In genomic region chr7:141195754-141196153, GRCm38 (mm10) we compare ENCODE assay signal across 14 mouse cellular contexts. TPM values are rescaled to one million over a fixed set of nuclear protein-coding genes. Genes with fewer than 3 reads are reported as not detected.
DNase-seq lines count a peak whose midpoint lies in the region; ATAC-seq and TF ChIP-seq lines count a peak whose summit lies in the region.
"Had no signal": no experiment of that assay in that cellular context is flagged by ENCODE, and none has a peak within 500 bp of the region (broad histone marks: within the 10 kb centered on the region; RNA-seq: fewer than 3 reads in every experiment).

No protein-coding gene starts in this region.

- H3K36me3 ChIP-seq in heart, embryonic 15.5 days = peaks cover 11% of the 10 kb centered on the region
- H3K36me3 ChIP-seq in heart, embryonic 11.5 days (ENCODE audit: control insufficient read depth, insufficient read depth, low read length) = peaks cover 4% of the 10 kb centered on the region
- peaks cover 29% of the 10 kb centered on the region for H3K36me3 ChIP-seq in midbrain, embryonic 10.5 days
- no peaks in the 10 kb centered on the region; the same call in 1 of the 2 replicates for H3K36me3 ChIP-seq in midbrain, embryonic 11.5 days (ENCODE audit: control insufficient read depth, insufficient read depth, low read length)
- peaks cover 17% of the 10 kb centered on the region for H3K36me3 ChIP-seq in liver, embryonic 14.5 days (replicated peaks; ENCODE audit: control insufficient read depth, insufficient read depth, low read depth)
- peaks cover 11% of the 10 kb centered on the region for H3K36me3 ChIP-seq in stomach, postnatal 0 days (ENCODE audit: control insufficient read depth, insufficient read depth, low read length)

- intact Hi-C loops in left cerebral cortex, postnatal 10 days (cut with DNase I) = no loop called here

- 96% methylated on average over 2 of the region's 2 CpGs for WGBS in heart, embryonic 15.5 days
- 96% methylated on average over 2 of the region's 2 CpGs for WGBS in heart, embryonic 11.5 days (ENCODE audit: insufficient replicate concordance)
- WGBS in midbrain, embryonic 10.5 days = 94% methylated on average over 2 of the region's 2 CpGs
- WGBS in midbrain, embryonic 11.5 days = 97% methylated on average over 2 of the region's 2 CpGs
- 83% methylated on average over 2 of the region's 2 CpGs for WGBS in liver, embryonic 14.5 days (ENCODE audit: insufficient replicate concordance)
- WGBS in stomach, postnatal 0 days = 72% methylated on average over 2 of the region's 2 CpGs

- no peak overlapping the region for H3K9ac ChIP-seq in heart, embryonic 15.5 days
- H3K9ac ChIP-seq in heart, embryonic 11.5 days (ENCODE audit: low read depth, low read length) = no peak overlapping the region
- H3K9ac ChIP-seq in midbrain, embryonic 11.5 days (ENCODE audit: low read length) = no peak overlapping the region
- peak overlapping the region; percentile 56 for H3K9ac ChIP-seq in liver, embryonic 14.5 days (replicated peaks)
- no peak overlapping the region for H3K9ac ChIP-seq in stomach, postnatal 0 days (ENCODE audit: low read length)

- peaks cover 26% of the 10 kb centered on the region for H3K4me1 ChIP-seq in heart, embryonic 15.5 days (replicated peaks)
- peaks cover 16% of the 10 kb centered on the region for H3K4me1 ChIP-seq in heart, embryonic 11.5 days (ENCODE audit: control insufficient read depth, insufficient read depth, low read length)
- H3K4me1 ChIP-seq in midbrain, embryonic 10.5 days = peaks cover 42% of the 10 kb centered on the region
- peaks cover 10% of the 10 kb centered on the region for H3K4me1 ChIP-seq in midbrain, embryonic 11.5 days (ENCODE audit: control insufficient read depth, insufficient read depth, low read length)
- H3K4me1 ChIP-seq in liver, embryonic 14.5 days (replicated peaks; ENCODE audit: control insufficient read depth in 2 of 2, insufficient read depth in 2 of 2, low read length in 1 of 2) = peaks cover 50 to 55% of the 10 kb centered on the region in 2 experiments
- H3K4me1 ChIP-seq in stomach, postnatal 0 days (replicated peaks; ENCODE audit: control insufficient read depth, insufficient read depth) = peaks cover 6% of the 10 kb centered on the region; the same call in 1 of the 2 replicates

- no peaks in the 10 kb centered on the region for H3K27me3 ChIP-seq in heart, embryonic 15.5 days
- H3K27me3 ChIP-seq in heart, embryonic 11.5 days (ENCODE audit: control insufficient read depth, insufficient read depth, low read length) = no peaks in the 10 kb centered on the region
- no peaks in the 10 kb centered on the region for H3K27me3 ChIP-seq in midbrain, embryonic 10.5 days (ENCODE audit: low read depth, poor library complexity, severe bottlenecking)
- H3K27me3 ChIP-seq in midbrain, embryonic 11.5 days (ENCODE audit: control insufficient read depth, insufficient read depth, low read length) = no peaks in the 10 kb centered on the region
- H3K27me3 ChIP-seq in liver, embryonic 14.5 days (ENCODE audit: control insufficient read depth, insufficient read depth, low read length) = no peaks in the 10 kb centered on the region
- H3K27me3 ChIP-seq in stomach, postnatal 0 days (ENCODE audit: control insufficient read depth, insufficient read depth, low read length) = no peaks in the 10 kb centered on the region
- H3K27me3 ChIP-seq: Patski had no signal

- ATAC-seq in heart, embryonic 15.5 days (replicated peaks; ENCODE audit: insufficient number of reproducible peaks, insufficient read depth, low FRiP score, low read depth) = no peak
- no peak for ATAC-seq in heart, embryonic 11.5 days (replicated peaks; ENCODE audit: insufficient number of reproducible peaks, low FRiP score, low TSS enrichment)
- no peak for ATAC-seq in midbrain, embryonic 11.5 days (ENCODE audit: low FRiP score)
- ATAC-seq in liver, embryonic 14.5 days (ENCODE audit: insufficient read depth) = no peak
- ATAC-seq in stomach, postnatal 0 days (ENCODE audit: low FRiP score, low TSS enrichment) = no peak
- ATAC-seq: Patski had no signal

- no peak overlapping the region for H3K27ac ChIP-seq in heart, embryonic 15.5 days
- no peak overlapping the region for H3K27ac ChIP-seq in heart, embryonic 11.5 days (ENCODE audit: low read depth, low read length)
- no peak overlapping the region; the same call in 1 of the 2 replicates for H3K27ac ChIP-seq in midbrain, embryonic 10.5 days (replicated peaks)
- H3K27ac ChIP-seq in midbrain, embryonic 11.5 days (ENCODE audit: low read depth, low read length) = no peak overlapping the region
- peak overlapping the region; percentile 65 for H3K27ac ChIP-seq in liver, embryonic 14.5 days
- no peak overlapping the region for H3K27ac ChIP-seq in stomach, postnatal 0 days (replicated peaks)

- H3K9me3 ChIP-seq in heart, embryonic 15.5 days (replicated peaks) = no peaks in the 10 kb centered on the region
- no peaks in the 10 kb centered on the region for H3K9me3 ChIP-seq in heart, embryonic 11.5 days (replicated peaks; ENCODE audit: control insufficient read depth, low read length)
- no peaks in the 10 kb centered on the region for H3K9me3 ChIP-seq in midbrain, embryonic 10.5 days (replicated peaks)
- H3K9me3 ChIP-seq in midbrain, embryonic 11.5 days (ENCODE audit: control insufficient read depth, low read length) = no peaks in the 10 kb centered on the region
- no peaks in the 10 kb centered on the region for H3K9me3 ChIP-seq in liver, embryonic 14.5 days (ENCODE audit: control insufficient read depth, low read length)
- no peaks in the 10 kb centered on the region for H3K9me3 ChIP-seq in stomach, postnatal 0 days (ENCODE audit: control insufficient read depth, low read length)

- no peak for DNase-seq in midbrain, embryonic 10.5 days (ENCODE audit: low spot score)
- no peak for DNase-seq in midbrain, embryonic 11.5 days (ENCODE audit: low spot score, missing footprints)
- no peak for DNase-seq in liver, embryonic 14.5 days (ENCODE audit: low read depth in 3 of 3, low spot score in 3 of 3)
- DNase-seq in stomach, postnatal 0 days (ENCODE audit: low spot score) = no peak
- DNase-seq in left cerebral cortex, adult 18-20 months (ENCODE audit: low spot score in 2 of 2) = no peak
- no peak for DNase-seq in left cerebral cortex, postnatal 10 days (ENCODE audit: extremely low spot score in 1 of 2, low spot score in 2 of 2)
- DNase-seq: adrenal gland, adult 2 months; cerebellum, postnatal 25 days; gastrocnemius, postnatal 14 days; right cerebral cortex, postnatal 14 days; thymus, postnatal 4 days had no signal

- H3K4me2 ChIP-seq in heart, embryonic 15.5 days = peak overlapping the region; percentile 92; the same call in 1 of the 2 replicates
- H3K4me2 ChIP-seq in heart, embryonic 11.5 days = no peak overlapping the region
- H3K4me2 ChIP-seq in midbrain, embryonic 11.5 days = no peak overlapping the region
- H3K4me2 ChIP-seq in liver, embryonic 14.5 days (ENCODE audit: low read depth) = peak overlapping the region; percentile 90
- peak overlapping the region; percentile 90; the same call in 1 of the 2 replicates for H3K4me2 ChIP-seq in stomach, postnatal 0 days (replicated peaks; ENCODE audit: low read depth)

- H3K4me3 ChIP-seq in heart, embryonic 15.5 days = no peak overlapping the region
- no peak overlapping the region for H3K4me3 ChIP-seq in heart, embryonic 11.5 days (ENCODE audit: low read depth, low read length)
- peak overlapping the region; percentile 87 for H3K4me3 ChIP-seq in midbrain, embryonic 10.5 days
- no peak overlapping the region for H3K4me3 ChIP-seq in midbrain, embryonic 11.5 days (ENCODE audit: low read depth, low read length)
- H3K4me3 ChIP-seq in liver, embryonic 14.5 days (ENCODE audit: insufficient read depth in 1 of 2, low read depth in 2 of 2, low read length in 2 of 2) = no peak overlapping the region
- H3K4me3 ChIP-seq in stomach, postnatal 0 days (ENCODE audit: low read depth, low read length) = no peak overlapping the region

- no peak for TF ChIP-seq EP300 in liver, embryonic 14.5 days (IDR thresholded peaks at IDR 0.05; ENCODE audit: low read depth)
- TF ChIP-seq EP300 in stomach, postnatal 0 days (optimal IDR thresholded peaks at IDR 0.05) = no peak

- no peak for TF ChIP-seq CTCF in liver, embryonic 14.5 days (IDR thresholded peaks at IDR 0.05; ENCODE audit: low read depth)
- no peak for TF ChIP-seq CTCF in stomach, postnatal 0 days (IDR thresholded peaks at IDR 0.05; ENCODE audit: low read depth)

RNA-seq across cellular contexts. Expression of gene Lrrc56, which starts 1.8 kb away (rescaled TPM):
- polyA plus RNA-seq in heart, embryonic 15.5 days (2015; fragmentation: Nextera tagmentation; extraction: Ambion mirVana) = 2.7 and 4.0 TPM in 2 replicates
- polyA plus RNA-seq in heart, embryonic 11.5 days (2014; fragmentation: Nextera tagmentation; extraction: Ambion mirVana) = 1.6 TPM in 2 replicates
- 14.4 and 14.6 TPM in 2 replicates for polyA plus RNA-seq in midbrain, embryonic 10.5 days (2016; fragmentation: Nextera tagmentation; extraction: Ambion mirVana)
- polyA plus RNA-seq in midbrain, embryonic 11.5 days (2014; fragmentation: Nextera tagmentation; extraction: Ambion mirVana) = 7.5 and 8.8 TPM in 2 replicates
- polyA plus RNA-seq in liver, embryonic 14.5 days (2012; rRNA removed) = 15.3 and 20.3 TPM in 2 replicates
- polyA plus RNA-seq in liver, embryonic 14.5 days (2014; fragmentation: Nextera tagmentation; extraction: Ambion mirVana) = 10.4 and 10.9 TPM in 2 replicates
- 2.8 and 3.5 TPM in 2 replicates for polyA plus RNA-seq in stomach, postnatal 0 days (2015; fragmentation: Nextera tagmentation; extraction: Ambion mirVana)
- total RNA-seq in left cerebral cortex, adult 18-20 months (2021) = 1 to 10 TPM; 2.7 to 4.4 TPM
- total RNA-seq in left cerebral cortex, postnatal 10 days (2021) = 1 to 10 TPM; 4.7 to 4.9 TPM

RNA-seq across cellular contexts. Expression of gene Hras, which starts 1.9 kb away (rescaled TPM):
- 74.4 and 92.5 TPM in 2 replicates for polyA plus RNA-seq in heart, embryonic 15.5 days (2015; fragmentation: Nextera tagmentation; extraction: Ambion mirVana)
- polyA plus RNA-seq in heart, embryonic 11.5 days (2014; fragmentation: Nextera tagmentation; extraction: Ambion mirVana) = 73.1 and 80.9 TPM in 2 replicates
- 84.2 and 87.5 TPM in 2 replicates for polyA plus RNA-seq in midbrain, embryonic 10.5 days (2016; fragmentation: Nextera tagmentation; extraction: Ambion mirVana)
- polyA plus RNA-seq in midbrain, embryonic 11.5 days (2014; fragmentation: Nextera tagmentation; extraction: Ambion mirVana) = 86.1 and 103 TPM in 2 replicates
- polyA plus RNA-seq in liver, embryonic 14.5 days (2012; rRNA removed) = 50.8 and 66.8 TPM in 2 replicates
- polyA plus RNA-seq in liver, embryonic 14.5 days (2014; fragmentation: Nextera tagmentation; extraction: Ambion mirVana) = 84.4 and 102 TPM in 2 replicates
- polyA plus RNA-seq in stomach, postnatal 0 days (2015; fragmentation: Nextera tagmentation; extraction: Ambion mirVana) = 118 and 125 TPM in 2 replicates
- 100 to 1,000 TPM; 223 to 237 TPM for total RNA-seq in left cerebral cortex, adult 18-20 months (2021)
- 100 to 1,000 TPM; 246 to 262 TPM for total RNA-seq in left cerebral cortex, postnatal 10 days (2021)

RNA-seq across cellular contexts. Expression of gene Lmntd2, which starts 18.1 kb away (rescaled TPM):
- 0.23 and 0.58 TPM in 2 replicates for polyA plus RNA-seq in heart, embryonic 15.5 days (2015; fragmentation: Nextera tagmentation; extraction: Ambion mirVana)
- 0.46 and 0.99 TPM in 2 replicates for polyA plus RNA-seq in heart, embryonic 11.5 days (2014; fragmentation: Nextera tagmentation; extraction: Ambion mirVana)
- 3.8 and 5.1 TPM in 2 replicates for polyA plus RNA-seq in midbrain, embryonic 10.5 days (2016; fragmentation: Nextera tagmentation; extraction: Ambion mirVana)
- 2.1 and 2.5 TPM in 2 replicates for polyA plus RNA-seq in midbrain, embryonic 11.5 days (2014; fragmentation: Nextera tagmentation; extraction: Ambion mirVana)
- 2.0 and 2.3 TPM in 2 replicates for polyA plus RNA-seq in liver, embryonic 14.5 days (2012; rRNA removed)
- 0.25 and 0.66 TPM in 2 replicates for polyA plus RNA-seq in liver, embryonic 14.5 days (2014; fragmentation: Nextera tagmentation; extraction: Ambion mirVana)
- polyA plus RNA-seq in stomach, postnatal 0 days (2015; fragmentation: Nextera tagmentation; extraction: Ambion mirVana) = 2.7 and 3.6 TPM in 2 replicates
- not detected for total RNA-seq in left cerebral cortex, adult 18-20 months (2021)
- not detected for total RNA-seq in left cerebral cortex, postnatal 10 days (2021)
- total RNA-seq: gastrocnemius, postnatal 14 days had no signal

RNA-seq across cellular contexts. Expression of gene Rassf7, which starts 19.9 kb away (rescaled TPM):
- polyA plus RNA-seq in heart, embryonic 15.5 days (2015; fragmentation: Nextera tagmentation; extraction: Ambion mirVana) = 11.4 and 18.4 TPM in 2 replicates
- 14.3 and 17.5 TPM in 2 replicates for polyA plus RNA-seq in heart, embryonic 11.5 days (2014; fragmentation: Nextera tagmentation; extraction: Ambion mirVana)
- 55.6 and 57.2 TPM in 2 replicates for polyA plus RNA-seq in midbrain, embryonic 10.5 days (2016; fragmentation: Nextera tagmentation; extraction: Ambion mirVana)
- 33.5 and 38.3 TPM in 2 replicates for polyA plus RNA-seq in midbrain, embryonic 11.5 days (2014; fragmentation: Nextera tagmentation; extraction: Ambion mirVana)
- polyA plus RNA-seq in liver, embryonic 14.5 days (2012; rRNA removed) = 21.6 and 28.3 TPM in 2 replicates
- 16.8 and 22.4 TPM in 2 replicates for polyA plus RNA-seq in liver, embryonic 14.5 days (2014; fragmentation: Nextera tagmentation; extraction: Ambion mirVana)
- polyA plus RNA-seq in stomach, postnatal 0 days (2015; fragmentation: Nextera tagmentation; extraction: Ambion mirVana) = 84.2 and 105 TPM in 2 replicates
- 1 to 10 TPM; 1.4 to 2.5 TPM for total RNA-seq in left cerebral cortex, adult 18-20 months (2021)
- under 1 TPM; 0.58 to 0.69 TPM for total RNA-seq in left cerebral cortex, postnatal 10 days (2021)

RNA-seq across cellular contexts. Expression of gene Rnh1, which starts 23.1 kb away (rescaled TPM):
- polyA plus RNA-seq in heart, embryonic 15.5 days (2015; fragmentation: Nextera tagmentation; extraction: Ambion mirVana) = 86.6 and 111 TPM in 2 replicates
- polyA plus RNA-seq in heart, embryonic 11.5 days (2014; fragmentation: Nextera tagmentation; extraction: Ambion mirVana) = 95.3 and 103 TPM in 2 replicates
- 64.5 and 66.6 TPM in 2 replicates for polyA plus RNA-seq in midbrain, embryonic 10.5 days (2016; fragmentation: Nextera tagmentation; extraction: Ambion mirVana)
- 54.6 and 56.7 TPM in 2 replicates for polyA plus RNA-seq in midbrain, embryonic 11.5 days (2014; fragmentation: Nextera tagmentation; extraction: Ambion mirVana)
- polyA plus RNA-seq in liver, embryonic 14.5 days (2012; rRNA removed) = 26.5 and 29.1 TPM in 2 replicates
- polyA plus RNA-seq in liver, embryonic 14.5 days (2014; fragmentation: Nextera tagmentation; extraction: Ambion mirVana) = 54.6 and 59.7 TPM in 2 replicates
- polyA plus RNA-seq in stomach, postnatal 0 days (2015; fragmentation: Nextera tagmentation; extraction: Ambion mirVana) = 216 and 220 TPM in 2 replicates
- 10 to 100 TPM; 39.0 to 43.2 TPM for total RNA-seq in left cerebral cortex, adult 18-20 months (2021)
- total RNA-seq in left cerebral cortex, postnatal 10 days (2021) = 10 to 100 TPM; 20.8 TPM

Comparison
In these comparisons a context has a peak if more than half of its experiments do, and no peak if none do; other contexts are left out.
1. H3K4me2 ChIP-seq: peak in heart, embryonic 15.5 days (single experiment), liver, embryonic 14.5 days (single experiment) and stomach, postnatal 0 days (single experiment); none in heart, embryonic 11.5 days (single experiment) and midbrain, embryonic 11.5 days (single experiment).